Mouse (Mus musculus) midbrain, postnatal 0 days (tissue): ENCODE data around the gene Brdt. TPM values are rescaled to one million over a fixed set of nuclear protein-coding genes. Genes with fewer than 3 reads are reported as not detected.

Source experiments
- ATAC-seq: fragments of 200-750 bp; cut with Nextera tagmentation; 2 replicates; pipeline ENCODE4 v1.8.0; 2017; ENCODE audit warnings: moderate number of reproducible peaks, mild to moderate bottlenecking, moderate TSS enrichment, moderate library complexity; ENCODE audit not compliant: low FRiP score
- DNase-seq: peaks from one replicate; pipeline ENCODE4 v3.0.0-alpha.2; 2015; ENCODE audit warnings: low spot score
- H3K27ac ChIP-seq: fragments of 300-500 bp; sonication (generic); 2 replicates; pipeline ENCODE4 v1.5.1; 2014; ENCODE audit warnings: low read depth, mild to moderate bottlenecking, low read length, mixed read lengths
- H3K27me3 ChIP-seq: fragments of 300-500 bp; sonication (generic); 2 replicates; pipeline ENCODE4 v1.6.1; 2014; ENCODE audit warnings: low read length, control low read depth, mixed read lengths; ENCODE audit not compliant: insufficient read depth
- H3K36me3 ChIP-seq: fragments of 300-500 bp; sonication (generic); 2 replicates; pipeline ENCODE4 v1.6.1; 2014; ENCODE audit warnings: low read length, control low read depth, mixed read lengths; ENCODE audit not compliant: insufficient read depth
- H3K4me1 ChIP-seq: fragments of 300-500 bp; sonication (generic); 2 replicates; pipeline ENCODE4 v1.6.1; 2014; ENCODE audit warnings: mild to moderate bottlenecking, control low read depth, antibody characterized with exemption, low read length, mixed read lengths; ENCODE audit not compliant: insufficient read depth
- H3K4me2 ChIP-seq: fragments of 300-500 bp; sonication (generic); 2 replicates; pipeline ENCODE4 v1.6.1; 2014; ENCODE audit warnings: low read depth, mild to moderate bottlenecking, low read length, mixed read lengths; ENCODE audit not compliant: poor library complexity, severe bottlenecking
- H3K4me3 ChIP-seq: fragments of 300-500 bp; sonication (generic); 2 replicates; pipeline ENCODE4 v1.5.1; 2014; ENCODE audit warnings: low read depth, mild to moderate bottlenecking, low read length, moderate library complexity
- H3K9ac ChIP-seq: fragments of 300-500 bp; sonication (generic); replicated peaks from 2 replicates; pipeline ENCODE4 v1.6.1; 2014; ENCODE audit warnings: mild to moderate bottlenecking, low read length, moderate library complexity, mixed read lengths; ENCODE audit not compliant: poor library complexity, severe bottlenecking
- H3K9me3 ChIP-seq: fragments of 300-500 bp; sonication (generic); 2 replicates; pipeline ENCODE4 v1.6.1; 2016; ENCODE audit warnings: low read length, control low read depth
- CTCF ChIP-seq: IDR thresholded peaks from 2 replicates; pipeline ENCODE4 v1.5.1; 2016; ENCODE audit warnings: antibody characterized with exemption, mild to moderate bottlenecking
- WGBS: fragments of 180-500 bp; shearing (Covaris S2); extraction: QIAGEN DNeasy Blood & Tissue Kit; methylation state at CpG from one replicate; pipeline ENCODE4 v1.1.7; 2014; 5-methylcytosine and 5-hydroxymethylcytosine counted together
- polyA plus RNA-seq: library from polyadenylated mRNA; unstranded; fragments of >200 nt; fragmentation: Nextera tagmentation; extraction: Ambion mirVana; gene quantifications from 2 replicates; pipeline ENCODE4 v1.2.1, GENCODE M21; 2015
- total RNA-seq: library from RNA; depleted of rRNA; stranded (reverse); fragments of >200 nt; gene quantifications from 2 replicates; pipeline ENCODE4 v1.2.3, GENCODE M21; 2014

Brdt gene
- total and polyA plus RNA-seq, 2 experiments from 2014 or later, result 3.9 to 4.0 TPM

GRCm38 (mm10) chr5:107346214-107346613, 15.3 kb downstream of the Brdt start:
- 51% methylated on average over 1 of the region's 1 CpGs for WGBS
- peak; percentile 29; the same call in 1 of the 2 replicates for TF ChIP-seq CTCF
- no peaks in the 10 kb centered on the region for H3K9me3 ChIP-seq
- ATAC-seq (no peak), DNase-seq (no peak)
- no peaks in the 10 kb centered on the region for H3K36me3 ChIP-seq
- H3K27ac ChIP-seq, result no peak overlapping the region
- H3K27me3 ChIP-seq, result no peaks in the 10 kb centered on the region
- H3K4me3 ChIP-seq, result no peak overlapping the region
- no peaks in the 10 kb centered on the region for H3K4me1 ChIP-seq
- H3K9ac ChIP-seq, result no peak overlapping the region
- no peak overlapping the region for H3K4me2 ChIP-seq

GRCm38 (mm10) chr5:107352566-107352965, 21.6 kb downstream of the Brdt start:
- Histone ChIP-seq H3K4me2 (no peak overlapping the region), H3K27ac (no peak overlapping the region), H3K9me3 (no peaks in the 10 kb centered on the region), H3K4me1 (no peaks in the 10 kb centered on the region), H3K27me3 (no peaks in the 10 kb centered on the region), H3K9ac (no peak overlapping the region), H3K36me3 (no peaks in the 10 kb centered on the region), H3K4me3 (no peak overlapping the region)
- no peak for DNase-seq
- TF ChIP-seq CTCF, result no peak
- ATAC-seq, result no peak
- 89% methylated on average over 1 of the region's 1 CpGs for WGBS

- Histone ChIP-seq H3K36me3 (no peaks in the 10 kb centered on the region), H3K4me2 (no peak overlapping the region), H3K4me3 (no peak overlapping the region), H3K27ac (no peak overlapping the region), H3K9me3 (no peaks in the 10 kb centered on the region), H3K4me1 (no peaks in the 10 kb centered on the region), H3K27me3 (no peaks in the 10 kb centered on the region), H3K9ac (no peak overlapping the region)
- ATAC-seq, result no peak
- TF ChIP-seq CTCF, result no peak
- DNase-seq, result no peak
- WGBS, result 64% methylated on average over 3 of the region's 3 CpGs
Measured at GRCm38 (mm10) chr5:107353981-107354380, 23.0 kb downstream of the Brdt start.

GRCm38 (mm10) chr5:107355801-107356200, 24.8 kb downstream of the Brdt start:
- ATAC-seq, result no peak
- Histone ChIP-seq H3K4me1 (no peaks in the 10 kb centered on the region), H3K4me3 (no peak overlapping the region), H3K9ac (no peak overlapping the region), H3K27me3 (no peaks in the 10 kb centered on the region), H3K4me2 (no peak overlapping the region), H3K9me3 (no peaks in the 10 kb centered on the region), H3K27ac (no peak overlapping the region), H3K36me3 (no peaks in the 10 kb centered on the region)
- 44% methylated on average over 1 of the region's 1 CpGs for WGBS
- no peak for TF ChIP-seq CTCF
- no peak for DNase-seq

GRCm38 (mm10) chr5:107357723-107358122, 26.8 kb downstream of the Brdt start:
- TF ChIP-seq CTCF, result no peak
- DNase-seq (no peak), ATAC-seq (no peak)
- H3K9ac ChIP-seq, result no peak overlapping the region
- H3K36me3 ChIP-seq, result no peaks in the 10 kb centered on the region
- H3K4me2 ChIP-seq, result no peak overlapping the region
- no peak overlapping the region for H3K27ac ChIP-seq
- H3K27me3 ChIP-seq, result no peaks in the 10 kb centered on the region
- H3K4me3 ChIP-seq, result no peak overlapping the region
- WGBS, result 93% methylated on average over 8 of the region's 8 CpGs
- no peaks in the 10 kb centered on the region for H3K4me1 ChIP-seq
- H3K9me3 ChIP-seq, result no peaks in the 10 kb centered on the region

- Histone ChIP-seq H3K27ac (peak overlapping the region; percentile 77), H3K27me3 (no peaks in the 10 kb centered on the region), H3K9me3 (no peaks in the 10 kb centered on the region), H3K9ac (peak overlapping the region; percentile 69), H3K4me3 (peak overlapping the region; percentile 54), H3K4me1 (no peaks in the 10 kb centered on the region), H3K4me2 (peak overlapping the region; percentile 55), H3K36me3 (no peaks in the 10 kb centered on the region)
- ATAC-seq (peak; percentile 91), DNase-seq (peak; percentile 77)
- WGBS, result under 1% methylated on average over 32 of the region's 40 CpGs
- no peak for TF ChIP-seq CTCF
Measured at GRCm38 (mm10) chr5:107359395-107360053, 28.6 kb downstream of the Brdt start.
